Mouse (Mus musculus) retina, embryonic 14.5 days (tissue): Measurements from ENCODE around the gene Tpx2.

ENCODE experiments used
- DNase-seq: peaks from one replicate; pipeline ENCODE4 v3.0.0-alpha.2; 2015; ENCODE audit warnings: low spot score

Gene Tpx2

DNA sequence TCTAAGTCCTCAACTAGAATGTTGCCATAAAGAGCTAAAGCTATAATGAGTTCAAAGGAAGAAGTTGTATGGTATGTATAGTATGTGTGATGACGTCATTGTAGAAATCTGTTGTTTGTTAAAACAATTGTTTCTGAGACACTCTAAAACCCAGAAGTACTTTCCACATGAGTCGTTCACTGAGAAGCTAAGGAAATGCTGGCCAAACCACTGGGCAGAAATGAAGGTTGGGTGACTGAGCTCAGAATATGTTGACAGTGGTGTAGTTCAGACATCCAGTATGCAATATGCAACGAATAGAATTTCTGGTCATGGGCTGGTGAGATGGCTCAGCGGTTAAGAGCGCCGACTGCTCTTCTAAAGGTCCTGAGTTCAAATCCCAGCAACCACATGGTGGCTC, 15.6 kb downstream of the Tpx2 start:
- DNase-seq = no peak

GRCm38 (mm10) chr2:152878239-152878638, 30.5 kb downstream of the Tpx2 start:
- DNase-seq = no peak

GRCm38 (mm10) chr2:152880898-152881297, 33.1 kb downstream of the Tpx2 start:
- DNase-seq = no peak

- DNase-seq = no peak
Observed at GRCm38 (mm10) chr2:152884101-152884645, 36.4 kb downstream of the Tpx2 start.

GRCm38 (mm10) chr2:152887230-152887629, 39.5 kb downstream of the Tpx2 start:
- no peak for DNase-seq

DNA sequence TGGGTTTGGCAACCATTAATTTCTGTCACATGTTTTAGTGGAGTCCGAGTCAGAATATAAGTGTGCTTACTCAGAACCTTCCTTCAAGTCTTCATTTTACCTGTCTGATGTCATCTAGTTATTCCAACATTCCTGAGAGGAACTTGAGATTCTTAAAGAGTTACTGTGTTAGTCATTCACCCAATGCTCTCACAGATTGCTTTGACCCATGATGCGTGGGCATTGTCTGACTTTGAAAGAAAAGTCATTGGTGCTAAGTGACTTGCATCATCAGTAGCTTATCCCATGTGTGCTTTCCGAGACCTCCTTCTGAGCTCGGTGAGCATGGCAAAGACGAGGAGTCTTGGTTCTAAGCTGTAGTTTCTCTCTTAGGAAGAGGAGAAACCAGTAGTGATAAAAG, 41.0 kb downstream of the Tpx2 start:
- DNase-seq = no peak

DNA sequence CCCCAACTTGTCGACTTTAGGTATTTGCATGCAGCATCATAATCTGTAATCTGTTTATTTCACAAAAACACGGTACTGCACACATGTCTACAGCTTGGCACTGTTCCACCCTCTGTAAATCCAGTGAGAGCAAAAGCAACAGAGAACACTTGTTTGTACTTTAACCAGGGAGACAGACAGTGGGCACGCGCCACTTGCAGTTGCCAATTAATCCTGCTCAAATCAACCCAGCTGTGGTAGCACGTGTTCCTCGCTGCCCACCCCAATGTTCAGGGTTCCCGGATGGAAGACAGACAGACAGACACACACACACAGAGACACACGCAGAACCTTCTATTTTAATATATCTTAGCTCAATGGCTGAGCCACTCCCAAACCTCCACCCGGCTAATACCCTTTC, 48.1 kb downstream of the Tpx2 start:
- no peak for DNase-seq

DNA sequence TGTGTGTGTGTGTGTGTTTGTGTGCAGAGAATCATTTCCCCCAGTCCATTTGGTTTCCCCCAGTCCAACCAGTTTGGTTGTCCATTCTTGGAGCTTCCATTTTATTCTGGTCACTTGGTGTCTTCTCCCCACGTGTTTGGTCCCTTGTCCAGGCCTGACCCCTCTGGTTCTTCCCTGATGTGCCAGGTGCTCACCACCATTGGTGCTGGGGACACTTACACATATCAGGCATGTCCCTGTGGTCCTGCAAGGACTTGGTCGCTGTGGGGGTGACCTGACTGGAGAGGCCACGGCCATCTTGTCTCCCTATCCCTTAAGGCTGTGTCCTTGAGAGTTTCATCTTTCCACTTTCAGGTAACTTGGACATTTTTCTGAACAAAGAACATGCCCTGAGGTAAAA, 49.2 kb downstream of the Tpx2 start:
- no peak for DNase-seq

DNA sequence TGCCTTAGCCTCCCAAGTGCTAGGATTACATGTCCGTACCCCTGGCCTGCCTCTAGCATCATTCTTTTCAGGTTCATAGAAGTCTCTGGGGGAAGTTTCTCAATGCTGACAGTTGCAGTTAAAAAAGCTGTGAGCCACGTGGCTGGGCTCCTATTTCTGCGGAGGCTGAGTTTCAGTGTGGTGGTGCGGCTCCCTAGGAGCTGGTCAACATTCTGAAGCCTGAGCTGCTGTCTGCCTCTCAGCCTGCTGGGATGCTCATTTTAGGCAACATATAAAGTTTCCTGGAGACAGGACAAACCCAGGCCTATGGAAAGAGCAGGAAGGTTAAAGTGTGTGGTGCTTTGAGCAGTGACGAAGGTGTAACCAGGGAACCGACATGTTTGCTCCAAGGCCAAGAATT, 51.2 kb downstream of the Tpx2 start:
- no peak for DNase-seq

DNA sequence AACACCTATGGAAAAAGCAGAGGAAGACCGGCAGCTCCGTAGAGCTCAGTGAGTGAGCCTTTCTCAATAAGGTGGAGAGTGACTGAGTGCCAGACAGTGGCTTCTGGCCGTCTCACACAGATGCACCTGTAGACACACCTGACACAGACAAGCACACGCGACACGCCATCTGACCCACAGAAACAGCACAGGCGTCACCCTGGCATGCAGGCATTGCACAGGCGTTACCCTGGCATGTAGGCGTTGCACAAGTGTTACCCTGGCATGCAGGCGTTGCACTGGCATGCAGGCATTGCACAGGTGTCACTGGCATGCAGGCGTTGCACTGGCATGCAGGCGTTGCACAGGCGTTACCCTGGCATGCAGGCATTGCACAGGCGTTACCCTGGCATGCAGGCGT, 53.5 kb downstream of the Tpx2 start:
- no peak for DNase-seq

DNA sequence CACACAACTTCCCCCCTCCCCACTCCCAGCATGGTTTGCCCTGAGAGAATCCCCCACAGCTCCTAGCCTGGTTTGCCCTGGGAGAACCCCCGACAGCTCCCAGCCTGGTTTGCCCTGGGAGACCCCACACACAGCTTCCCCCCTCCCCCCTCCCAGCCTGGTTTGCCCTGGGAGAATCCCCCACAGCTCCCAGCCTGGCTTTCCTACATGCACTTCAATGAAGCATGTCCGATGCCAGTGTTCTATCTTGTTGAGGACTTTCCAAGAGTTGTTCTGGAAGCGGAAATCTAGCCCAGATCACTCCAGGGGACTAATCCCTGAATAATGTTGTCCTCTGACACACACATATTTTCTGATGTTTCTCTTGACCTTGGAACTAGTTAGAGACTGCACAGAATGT, 54.9 kb downstream of the Tpx2 start:
- DNase-seq = peak; percentile 45

DNA sequence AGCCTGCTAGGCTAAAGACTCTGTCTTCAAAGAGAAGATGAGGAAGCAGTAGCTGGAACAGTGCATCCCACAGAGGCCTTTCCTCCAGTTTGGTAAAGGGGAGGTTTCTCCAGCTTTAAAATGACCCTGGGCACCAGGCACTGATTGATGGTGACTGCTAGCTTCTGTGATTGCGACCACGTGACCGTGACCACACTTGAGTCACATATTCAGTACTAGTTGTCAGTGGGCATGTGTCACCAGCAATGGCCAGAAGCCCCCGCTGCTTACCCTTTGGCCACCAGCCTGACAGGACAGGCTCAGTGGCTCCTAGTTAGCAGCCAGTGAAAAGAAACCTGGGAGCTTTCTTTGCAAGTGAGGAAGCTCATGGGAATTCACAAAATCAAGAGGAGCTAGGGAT, 55.8 kb downstream of the Tpx2 start:
- DNase-seq = no peak

DNA sequence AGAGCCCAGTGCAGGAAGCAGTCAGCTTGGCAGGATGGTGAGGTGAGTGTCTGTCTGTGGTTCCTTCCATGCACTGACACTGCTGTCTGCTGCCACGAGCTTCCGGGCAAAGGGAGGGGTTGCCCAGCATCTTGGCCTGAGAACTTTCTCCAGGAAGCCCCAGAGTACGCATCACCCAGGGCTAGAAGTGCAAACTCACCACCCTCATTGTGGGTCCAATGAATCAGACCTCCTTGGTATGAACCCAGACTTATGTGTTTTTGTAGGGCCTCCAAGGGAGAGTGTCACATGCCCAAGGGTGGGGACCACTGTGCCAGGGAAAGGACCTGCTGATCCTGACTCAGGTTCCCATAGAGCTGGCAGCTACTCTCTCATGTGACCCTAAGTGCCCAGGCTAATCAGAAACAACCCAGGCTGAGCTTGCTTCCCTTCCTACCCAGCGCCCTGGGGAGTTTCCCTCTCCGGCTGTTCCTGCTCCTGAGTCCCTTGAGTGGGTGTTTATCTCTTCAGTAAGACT, 56.4 kb downstream of the Tpx2 start:
- no peak for DNase-seq

DNA sequence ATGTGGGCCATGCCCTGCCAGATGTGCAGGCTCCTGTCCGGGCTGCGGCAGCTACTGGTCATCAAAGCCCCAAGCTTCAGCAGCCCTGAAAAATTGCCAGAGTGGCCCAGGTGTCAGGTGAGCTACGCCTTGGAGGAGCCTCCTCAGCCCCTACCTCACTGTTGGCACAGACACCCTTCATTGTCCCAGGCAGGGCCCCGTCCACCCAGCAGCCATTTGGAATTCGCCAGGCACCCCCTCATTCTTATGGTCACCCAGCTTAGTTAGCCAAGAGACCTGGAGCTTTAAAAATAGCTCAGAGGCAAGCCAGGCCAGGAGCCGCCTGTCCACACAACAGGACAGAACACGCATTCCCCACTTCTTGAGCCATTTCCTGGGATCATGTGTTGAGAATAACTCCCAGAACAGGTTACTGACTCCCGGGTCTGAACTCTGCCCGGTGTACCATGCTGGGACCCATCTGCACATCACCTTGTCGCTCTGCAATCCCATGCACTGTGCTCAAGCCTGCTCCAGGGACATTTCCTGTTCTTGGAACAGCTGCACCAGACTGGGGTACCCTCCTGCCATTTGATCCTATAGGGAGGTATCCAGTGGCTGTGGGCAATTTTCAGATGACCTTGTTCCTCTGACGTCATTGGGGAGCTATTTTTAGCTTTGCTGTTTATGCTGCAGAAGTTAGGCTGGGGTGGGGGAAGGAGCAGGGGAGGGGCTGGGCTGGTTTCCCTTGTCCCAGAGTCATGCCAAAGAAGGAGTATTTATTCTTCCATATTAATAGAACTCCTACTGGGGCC, 57.5 kb downstream of the Tpx2 start:
- DNase-seq = no peak

- DNase-seq = no peak
Observed at GRCm38 (mm10) chr2:152906274-152907037, 58.7 kb downstream of the Tpx2 start.

DNA sequence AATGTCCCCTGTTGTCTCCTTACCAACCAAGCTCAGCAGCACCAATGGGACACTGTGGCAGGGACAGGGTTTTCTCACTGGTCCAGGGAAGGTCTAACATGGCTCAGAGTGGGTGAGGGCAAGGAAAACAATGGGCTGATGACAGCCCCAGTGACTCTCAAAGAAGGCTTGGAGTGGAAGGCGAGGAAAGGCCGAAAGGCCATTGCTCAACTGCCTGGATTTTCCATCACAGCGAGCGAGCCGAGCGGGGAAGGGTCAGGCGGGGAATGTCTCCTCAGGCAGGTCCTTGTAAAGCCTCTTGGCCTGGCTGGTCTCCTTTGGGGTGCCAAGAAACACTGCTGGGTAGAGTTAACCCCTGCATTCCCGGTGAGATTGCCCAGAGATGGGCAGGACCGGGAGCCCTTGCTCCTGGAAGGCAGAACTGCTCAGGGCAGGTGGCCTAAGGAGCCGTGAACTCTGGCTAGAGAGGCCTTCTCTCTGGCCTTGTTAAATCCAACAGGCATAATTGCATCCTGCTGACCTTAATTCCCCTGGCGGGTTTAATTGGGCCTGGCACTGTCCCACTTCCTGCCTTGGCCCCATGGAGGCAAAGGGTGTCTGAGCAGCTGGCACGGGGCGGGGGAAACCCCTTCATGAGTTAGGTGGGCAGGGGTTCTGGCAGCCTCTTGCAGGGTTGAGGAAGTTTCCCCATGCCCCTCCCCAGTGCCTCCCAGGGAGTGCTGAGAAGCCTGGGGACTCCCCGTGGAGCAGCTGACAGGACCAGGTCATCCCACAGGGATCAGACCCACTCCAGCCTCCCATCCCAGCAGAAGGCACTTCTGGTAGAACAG, 59.6 kb downstream of the Tpx2 start:
- peak; percentile 69 for DNase-seq

DNA sequence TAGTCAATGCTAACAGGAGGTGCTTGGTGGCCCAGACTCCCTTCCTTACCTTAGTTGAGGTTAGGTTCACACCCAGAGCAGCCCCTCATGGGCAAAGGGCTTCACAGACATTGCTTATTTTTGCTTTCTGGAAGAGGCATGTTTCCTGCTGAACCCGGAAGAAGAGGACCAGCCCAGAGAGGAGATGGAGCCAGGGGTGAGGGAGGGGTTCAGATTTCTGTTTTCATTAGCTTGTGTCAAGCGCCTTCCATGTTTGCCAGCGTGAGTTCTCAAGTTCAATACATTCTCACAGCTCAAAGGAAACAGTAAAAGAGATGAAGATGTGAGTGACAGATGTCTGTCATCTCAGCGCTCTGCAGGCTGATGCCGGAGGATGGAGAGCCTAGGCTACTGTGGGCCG, 62.1 kb downstream of the Tpx2 start:
- DNase-seq = no peak

DNA sequence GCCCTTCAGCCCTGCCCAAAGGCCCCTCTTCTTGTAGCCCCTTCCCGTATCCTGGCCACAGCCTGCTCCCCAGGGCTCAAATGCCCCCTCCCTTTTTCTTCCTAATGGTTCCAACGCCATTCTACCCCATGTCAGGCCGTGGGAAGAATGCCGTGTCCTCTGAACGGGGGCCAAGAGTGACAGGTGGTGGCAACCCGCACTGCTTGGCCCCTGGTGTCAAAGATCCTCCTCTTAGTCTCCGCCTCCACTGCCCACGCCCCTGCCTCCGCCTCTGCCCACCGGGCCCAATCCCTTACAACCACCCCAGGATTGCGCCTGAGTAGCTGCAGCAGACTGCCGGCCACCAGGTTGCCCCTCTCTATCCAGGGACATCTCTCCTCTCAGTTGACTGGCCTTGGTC, 63.3 kb downstream of the Tpx2 start, which contains the start of gene Mylk2:
Gene Mylk2, plus strand, starts transcription at position 322 of the 400 bp plus-strand sequence.
- no peak for DNase-seq

DNA sequence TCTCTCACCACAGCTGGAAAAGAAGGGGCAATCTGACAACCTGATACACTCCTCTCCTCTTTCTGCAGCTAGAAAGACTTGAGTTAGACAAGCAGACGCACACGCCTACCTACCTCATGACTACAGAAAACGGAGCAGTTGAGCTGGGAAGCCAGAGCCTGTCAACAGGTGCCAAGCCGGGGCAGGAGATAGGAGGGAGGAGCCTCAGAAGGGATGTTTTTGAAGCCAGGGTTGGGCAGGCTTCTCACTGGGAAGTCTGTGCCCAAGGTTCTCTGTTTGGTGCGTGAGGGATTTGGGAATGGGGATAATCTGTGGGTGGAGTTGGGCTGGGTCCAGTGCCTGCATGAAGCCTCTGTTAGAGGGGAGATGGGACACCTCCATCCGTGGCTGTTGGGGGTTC, 63.7 kb downstream of the Tpx2 start:
- DNase-seq = no peak

DNA sequence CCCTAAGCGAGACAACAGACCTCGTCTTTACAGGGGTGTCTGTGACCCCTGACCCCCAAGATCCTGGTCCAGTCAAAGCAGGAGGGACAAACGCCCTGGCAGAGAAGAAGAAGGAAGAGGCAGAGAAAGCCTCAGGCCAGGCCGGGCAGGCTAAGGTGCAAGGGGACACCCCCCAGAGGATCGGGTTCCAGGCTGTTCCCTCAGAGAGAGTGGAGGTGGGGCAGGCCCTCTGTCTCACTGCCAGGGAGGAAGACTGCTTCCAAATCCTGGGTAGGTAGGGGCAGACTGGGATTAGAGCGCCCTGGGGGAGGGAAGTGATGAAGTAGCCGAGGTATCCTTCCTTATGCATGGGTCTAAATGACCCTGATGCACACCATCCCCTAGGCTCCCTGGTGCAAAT, 65.7 kb downstream of the Tpx2 start:
- no peak for DNase-seq

GRCm38 (mm10) chr2:152914310-152915120, 66.8 kb downstream of the Tpx2 start:
- peak; percentile 96 for DNase-seq
